Mouse (Mus musculus) ES-Bruce4 (cell line): ENCODE measurements at regions not wholly inside any gene's neighbourhood (a gene's known extent, or its start where the extent isn't known, plus 50 kb on each side); places are given as distances from the start of the nearest gene placed in this dataset.

Source experiments
- H3K27ac ChIP-seq: 2 replicates; pipeline ENCODE4 v1.5.1; 2012; ENCODE audit warnings: low read length, inconsistent platforms; ENCODE audit not compliant: insufficient read depth
- H3K27me3 ChIP-seq: 2 replicates; pipeline ENCODE4 v1.6.1; 2012; ENCODE audit warnings: mild to moderate bottlenecking, low read length, inconsistent platforms; ENCODE audit not compliant: control insufficient read depth, poor library complexity, insufficient read depth, severe bottlenecking
- H3K36me3 ChIP-seq: 2 replicates; pipeline ENCODE4 v1.6.1; 2012; ENCODE audit warnings: inconsistent platforms, mild to moderate bottlenecking, low read length, moderate library complexity; ENCODE audit not compliant: control insufficient read depth, poor library complexity, insufficient read depth, severe bottlenecking
- H3K4me1 ChIP-seq: one replicate; pipeline ENCODE4 v1.8.1; 2011; ENCODE audit warnings: low read length; ENCODE audit not compliant: control insufficient read depth, insufficient read depth
- H3K4me3 ChIP-seq: 2 replicates; pipeline ENCODE4 v1.5.1; 2011; ENCODE audit warnings: low read depth, mild to moderate bottlenecking, low read length
- H3K9ac ChIP-seq: 2 replicates; pipeline ENCODE4 v1.6.1; 2012; ENCODE audit warnings: low read depth, mild to moderate bottlenecking, inconsistent platforms; ENCODE audit not compliant: poor library complexity, severe bottlenecking
- H3K9me3 ChIP-seq: replicated peaks from 2 replicates; pipeline ENCODE4 v1.6.1; 2012; ENCODE audit warnings: mild to moderate bottlenecking, low read length, inconsistent platforms; ENCODE audit not compliant: control insufficient read depth, poor library complexity, insufficient read depth, severe bottlenecking
- CTCF ChIP-seq: IDR thresholded peaks from one replicate; pipeline ENCODE4 v1.8.1; 2011; ENCODE audit warnings: low read depth, low read length
- EP300 ChIP-seq: IDR thresholded peaks from 2 replicates; pipeline ENCODE4 v1.6.1; 2011; ENCODE audit warnings: low read depth, low read length; ENCODE audit not compliant: insufficient read depth
- POLR2A ChIP-seq: IDR thresholded peaks from one replicate; pipeline ENCODE4 v1.8.1; 2011; ENCODE audit warnings: low read length; ENCODE audit not compliant: insufficient read depth

GRCm38 (mm10) chr16:5661918-5662317 lies 223.2 kb upstream of the Rbfox1 start:
- Histone ChIP-seq H3K9ac (no peak overlapping the region), H3K27me3 (no peaks in the 10 kb centered on the region), H3K4me3 (no peak overlapping the region), H3K9me3 (no peaks in the 10 kb centered on the region), H3K4me1 (no peaks in the 10 kb centered on the region), H3K36me3 (no peaks in the 10 kb centered on the region), H3K27ac (no peak overlapping the region)
- no peak for TF ChIP-seq EP300
- TF ChIP-seq POLR2A: no peak
- no peak for TF ChIP-seq CTCF

GRCm38 (mm10) chr16:5651551-5651950 lies 233.6 kb upstream of the Rbfox1 start:
- TF ChIP-seq CTCF (no peak), EP300 (no peak), POLR2A (no peak)
- H3K9ac ChIP-seq: no peak overlapping the region
- H3K27ac ChIP-seq: no peak overlapping the region
- H3K4me1 ChIP-seq: no peaks in the 10 kb centered on the region
- H3K36me3 ChIP-seq: no peaks in the 10 kb centered on the region
- H3K9me3 ChIP-seq: no peaks in the 10 kb centered on the region
- H3K4me3 ChIP-seq: no peak overlapping the region
- H3K27me3 ChIP-seq: no peaks in the 10 kb centered on the region

- no peaks in the 10 kb centered on the region for H3K36me3 ChIP-seq
- no peak overlapping the region for H3K4me3 ChIP-seq
- no peak overlapping the region for H3K9ac ChIP-seq
- H3K27ac ChIP-seq: no peak overlapping the region
- 0 out of 2 replicates have a peak, but pooled peaks cover under 1% of the 10 kb centered on the region for H3K9me3 ChIP-seq
- TF ChIP-seq POLR2A: no peak
- TF ChIP-seq EP300: no peak
- TF ChIP-seq CTCF: no peak
- H3K4me1 ChIP-seq: no peaks in the 10 kb centered on the region
- H3K27me3 ChIP-seq: no peaks in the 10 kb centered on the region
Measured at GRCm38 (mm10) chr16:5651002-5651401, 234.2 kb upstream of the Rbfox1 start.

GRCm38 (mm10) chr16:5639956-5640355 lies 245.2 kb upstream of the Rbfox1 start:
- H3K4me3 ChIP-seq: no peak overlapping the region
- H3K27me3 ChIP-seq: no peaks in the 10 kb centered on the region
- H3K9me3 ChIP-seq: peaks cover 23% of the 10 kb centered on the region
- no peak overlapping the region for H3K9ac ChIP-seq
- no peak for TF ChIP-seq POLR2A
- TF ChIP-seq CTCF: no peak
- TF ChIP-seq EP300: no peak
- no peaks in the 10 kb centered on the region for H3K36me3 ChIP-seq
- no peak overlapping the region for H3K27ac ChIP-seq
- H3K4me1 ChIP-seq: no peaks in the 10 kb centered on the region

GRCm38 (mm10) chr16:5629996-5630395 lies 255.2 kb upstream of the Rbfox1 start:
- Histone ChIP-seq H3K36me3 (no peaks in the 10 kb centered on the region), H3K9ac (no peak overlapping the region), H3K4me1 (no peaks in the 10 kb centered on the region), H3K27me3 (no peaks in the 10 kb centered on the region), H3K9me3 (peaks cover 15% of the 10 kb centered on the region; the same call in 1 of the 2 replicates), H3K4me3 (no peak overlapping the region), H3K27ac (no peak overlapping the region)
- TF ChIP-seq POLR2A (no peak), CTCF (no peak), EP300 (no peak)

- no peaks in the 10 kb centered on the region for H3K4me1 ChIP-seq
- H3K27me3 ChIP-seq: no peaks in the 10 kb centered on the region
- H3K27ac ChIP-seq: no peak overlapping the region
- no peak overlapping the region for H3K4me3 ChIP-seq
- TF ChIP-seq POLR2A (no peak), CTCF (no peak), EP300 (no peak)
- H3K36me3 ChIP-seq: no peaks in the 10 kb centered on the region
- 0 out of 2 replicates have a peak, but pooled peaks cover 3% of the 10 kb centered on the region for H3K9me3 ChIP-seq
- no peak overlapping the region for H3K9ac ChIP-seq
Measured at GRCm38 (mm10) chr16:5627910-5628309, 257.2 kb upstream of the Rbfox1 start.
